Mouse (Mus musculus): Measurements from ENCODE around the gene Cckbr.
A peak's percentile ranks its signal among the peaks of the same experiment; 100 is the strongest.
"Not testable (repeated sequence)": the region's sequence is repeated elsewhere in the genome, so short reads cannot be mapped to it uniquely, and the experiment has no call there.

DNA sequence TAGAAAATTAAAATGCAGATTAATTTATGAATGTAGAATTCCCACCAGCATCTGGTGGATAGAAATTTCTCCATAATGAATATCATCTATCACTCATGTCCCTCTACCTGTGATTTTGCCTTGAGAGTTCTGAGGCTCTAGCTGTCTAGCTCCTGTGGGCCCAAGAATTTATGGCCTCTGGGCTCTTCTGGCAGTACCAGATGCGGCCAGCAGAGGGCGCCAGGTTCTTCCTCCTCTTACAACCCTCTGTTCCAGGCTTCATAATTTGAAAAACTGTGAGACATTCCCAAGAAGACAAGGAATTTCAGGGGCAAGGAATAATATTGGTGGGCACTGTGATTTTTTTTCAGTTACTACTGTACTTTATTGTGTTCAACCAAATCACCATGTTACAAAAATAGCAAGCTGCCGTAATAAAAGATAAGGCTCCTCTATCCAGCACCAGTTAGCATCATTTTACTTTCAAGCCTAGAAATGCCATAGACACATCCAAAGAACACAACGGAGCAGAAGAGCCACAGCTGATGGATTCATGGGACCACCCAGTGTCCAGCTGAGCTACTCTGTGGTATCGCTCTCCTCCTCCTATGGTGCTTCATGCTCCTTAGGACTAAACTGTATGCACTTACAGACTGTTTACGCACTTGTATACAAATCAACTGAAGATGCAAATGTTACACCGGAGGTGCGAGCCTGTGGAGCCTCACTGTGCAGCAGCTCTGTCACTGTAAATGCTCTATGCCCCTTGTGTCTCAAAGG, 13.5 kb upstream of the Cckbr start:
- TF ChIP-seq CTCF (IDR thresholded peaks at IDR 0.05): peak; percentile 96
- TF ChIP-seq EP300 (IDR thresholded peaks at IDR 0.05; ENCODE audit: insufficient read depth, low read depth, low read length): 0 out of 2 replicates have a peak, but pooled peaks have one; percentile 32
- TF ChIP-seq POLR2A (IDR thresholded peaks at IDR 0.05; ENCODE audit: insufficient read depth, low read depth, low read length): not testable (repeated sequence)

All from heart, adult 2 months (tissue).